Mouse (Mus musculus) heart, embryonic 11.5 days (tissue): ENCODE measurements at regions not wholly inside any gene's neighbourhood (a gene's known extent, or its start where the extent isn't known, plus 50 kb on each side); places are given as distances from the start of the nearest gene placed in this dataset. TPM values are rescaled to one million over a fixed set of nuclear protein-coding genes. Genes with fewer than 3 reads are reported as not detected.
"Not testable (repeated sequence)": the region's sequence is repeated elsewhere in the genome, so short reads cannot be mapped to it uniquely, and the experiment has no call there.

Experiments
- ATAC-seq: fragments of 200-750 bp; cut with Nextera tagmentation; replicated peaks from 2 replicates; pipeline ENCODE4 v1.8.0; 2017; ENCODE audit warnings: moderate library complexity; ENCODE audit not compliant: insufficient number of reproducible peaks, low FRiP score, low TSS enrichment
- H3K27ac ChIP-seq: fragments of 300-500 bp; sonication (generic); 2 replicates; pipeline ENCODE4 v1.5.1; 2014; ENCODE audit warnings: mild to moderate bottlenecking, low read depth, low read length
- H3K27me3 ChIP-seq: fragments of 300-500 bp; sonication (generic); 2 replicates; pipeline ENCODE4 v1.6.1; 2014; ENCODE audit warnings: mild to moderate bottlenecking, low read length, mixed read lengths; ENCODE audit not compliant: control insufficient read depth, insufficient read depth
- H3K36me3 ChIP-seq: fragments of 300-500 bp; sonication (generic); 2 replicates; pipeline ENCODE4 v1.6.1; 2014; ENCODE audit warnings: mild to moderate bottlenecking, low read length, moderate library complexity, mixed read lengths; ENCODE audit not compliant: control insufficient read depth, insufficient read depth
- H3K4me1 ChIP-seq: fragments of 300-500 bp; sonication (generic); 2 replicates; pipeline ENCODE4 v1.6.1; 2014; ENCODE audit warnings: low read length; ENCODE audit not compliant: control insufficient read depth, insufficient read depth
- H3K4me2 ChIP-seq: fragments of 300-500 bp; sonication (generic); 2 replicates; pipeline ENCODE4 v1.6.1; 2014; ENCODE audit warnings: mild to moderate bottlenecking, moderate library complexity
- H3K4me3 ChIP-seq: fragments of 300-500 bp; sonication (generic); 2 replicates; pipeline ENCODE4 v1.5.1; 2014; ENCODE audit warnings: low read depth, low read length
- H3K9ac ChIP-seq: fragments of 300-500 bp; sonication (generic); 2 replicates; pipeline ENCODE4 v1.6.1; 2014; ENCODE audit warnings: mild to moderate bottlenecking, low read depth, low read length, moderate library complexity
- H3K9me3 ChIP-seq: fragments of 300-500 bp; sonication (generic); replicated peaks from 2 replicates; pipeline ENCODE4 v1.6.1; 2016; ENCODE audit warnings: low read length; ENCODE audit not compliant: control insufficient read depth
- WGBS: fragments of 180-500 bp; shearing (Covaris S2); extraction: QIAGEN DNeasy Blood & Tissue Kit; methylation state at CpG from one replicate; pipeline ENCODE4 v1.1.7; 2014; ENCODE audit not compliant: insufficient replicate concordance; 5-methylcytosine and 5-hydroxymethylcytosine counted together
- microRNA-seq: library from miRNA; unstranded; fragments of <30 nt; microRNA quantifications from one replicate; pipeline ENCODE4, GENCODE M21; 2016; ENCODE audit warnings: borderline number of aligned reads

DNA sequence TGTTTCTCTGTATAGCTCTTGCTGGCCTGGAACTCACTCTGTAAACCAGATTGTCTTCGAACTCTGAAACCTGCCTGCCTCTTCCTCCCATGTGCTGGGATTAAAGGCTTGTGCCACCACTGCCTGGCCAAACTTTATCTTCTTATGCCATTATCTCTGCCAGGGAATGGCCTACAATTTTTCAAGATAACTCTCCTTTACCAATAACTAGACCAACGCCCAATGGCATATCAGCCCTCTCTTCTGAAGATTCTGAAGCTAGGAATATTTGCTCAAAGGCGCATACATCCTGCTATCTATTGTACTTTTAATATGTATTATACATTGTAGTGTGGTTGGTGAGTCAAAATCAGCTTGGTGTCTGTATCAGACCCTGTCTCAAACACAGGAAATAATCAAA lies 235.4 kb upstream of the Cts3 start:
- not testable (repeated sequence) for H3K27ac ChIP-seq, H3K36me3 ChIP-seq, H3K4me2 ChIP-seq, H3K4me3 ChIP-seq, ATAC-seq, H3K9ac ChIP-seq, H3K4me1 ChIP-seq, H3K9me3 ChIP-seq, H3K27me3 ChIP-seq
- 84% methylated on average over 3 of the region's 3 CpGs for WGBS

DNA sequence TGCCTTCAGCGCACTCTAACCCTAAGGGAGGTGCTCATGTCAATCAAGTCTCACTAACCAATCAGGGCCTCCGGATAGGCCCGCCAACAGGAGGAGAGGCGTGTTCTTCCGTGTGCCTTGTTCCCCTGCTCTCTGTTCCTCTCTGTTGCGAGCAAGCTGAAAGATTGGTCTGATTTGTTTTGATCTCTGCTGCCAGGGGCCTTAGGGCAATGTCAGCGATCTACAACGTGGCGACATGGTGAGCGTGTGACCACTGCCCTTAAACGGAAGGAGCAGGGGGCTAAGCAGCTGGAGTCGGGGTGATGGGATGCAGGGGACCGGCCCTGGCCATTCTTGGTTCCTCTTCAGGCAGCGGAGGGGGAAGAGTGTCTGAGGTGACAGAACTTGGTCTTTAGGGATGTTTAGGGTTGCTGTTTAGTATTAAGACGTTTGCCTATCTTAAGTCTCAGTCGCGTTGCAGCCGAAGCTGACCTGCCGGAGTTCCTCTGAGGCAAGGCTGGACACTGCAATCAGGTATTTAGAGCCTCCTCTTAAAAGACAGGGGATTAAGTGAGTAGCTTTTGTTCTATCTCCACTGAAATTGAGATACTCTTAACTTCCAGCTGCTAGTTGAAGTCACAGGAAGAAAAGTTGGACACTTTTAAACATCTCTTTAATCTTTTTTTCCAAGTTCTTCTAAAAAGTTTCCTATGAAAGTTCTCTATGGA lies 234.4 kb upstream of the Cts3 start:
- not testable (repeated sequence) for H3K9me3 ChIP-seq, ATAC-seq, H3K27me3 ChIP-seq, H3K36me3 ChIP-seq, H3K27ac ChIP-seq, H3K4me1 ChIP-seq
- WGBS = 2% methylated on average over 19 of the region's 19 CpGs
- H3K9ac ChIP-seq = peak overlapping the region; percentile 74
- H3K4me3 ChIP-seq = peak overlapping the region; percentile 57
- peak overlapping the region; percentile 58 for H3K4me2 ChIP-seq

DNA sequence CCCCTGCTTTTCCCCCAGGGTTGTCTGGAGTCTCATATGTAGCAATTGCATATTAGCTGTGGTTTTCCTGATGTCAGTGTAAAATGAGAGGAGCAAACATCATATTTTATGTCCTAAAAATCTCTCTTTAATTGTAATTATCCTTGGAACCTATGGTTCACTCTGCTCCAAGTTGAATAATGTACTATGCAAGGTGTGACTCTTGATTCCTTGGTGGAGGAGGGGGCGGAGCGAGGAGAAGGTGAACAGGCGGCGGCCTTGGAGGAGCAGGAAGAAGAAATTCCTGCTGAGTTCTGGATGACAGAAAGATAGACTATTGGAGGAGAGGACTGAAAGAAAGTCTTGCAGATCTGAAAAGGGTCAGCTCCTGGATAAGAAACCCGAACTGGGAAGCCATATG lies 233.8 kb upstream of the Cts3 start:
- 25% methylated on average over 5 of the region's 5 CpGs for WGBS
- ATAC-seq, H3K27ac ChIP-seq, H3K27me3 ChIP-seq, H3K4me1 ChIP-seq, H3K36me3 ChIP-seq, H3K9me3 ChIP-seq: not testable (repeated sequence)
- Histone ChIP-seq H3K4me2 (peak overlapping the region; percentile 58), H3K9ac (peak overlapping the region; percentile 43; the same call in 1 of the 2 replicates), H3K4me3 (peak overlapping the region; percentile 57)

DNA sequence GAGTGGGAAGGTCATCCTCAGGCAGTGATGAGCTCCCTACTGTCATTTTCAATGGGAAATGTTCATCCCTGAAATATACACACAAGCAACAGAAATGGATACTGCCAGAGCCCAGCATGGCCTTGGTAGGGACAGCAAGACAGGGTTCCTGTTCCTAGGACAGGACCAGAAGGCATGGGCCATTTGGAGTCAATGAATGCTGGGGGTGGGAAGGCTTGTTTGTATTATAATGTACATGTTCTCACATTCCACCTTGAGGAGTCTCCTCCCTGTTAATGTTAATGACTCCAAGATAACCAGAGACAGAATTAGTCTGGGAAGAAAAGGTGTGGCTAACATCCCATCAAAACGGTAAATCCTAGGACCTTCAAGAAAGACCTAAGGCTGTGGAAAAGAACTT lies 193.5 kb upstream of the Cts3 start:
- not testable (repeated sequence) for H3K9ac ChIP-seq, H3K4me2 ChIP-seq, H3K27ac ChIP-seq, H3K9me3 ChIP-seq, ATAC-seq, H3K27me3 ChIP-seq, H3K4me3 ChIP-seq, H3K36me3 ChIP-seq, H3K4me1 ChIP-seq
- WGBS = 72% methylated on average over 1 of the region's 1 CpGs

Small RNA genes in the stretch of these regions (microRNA-seq; reads per million reads assigned to microRNA genes)
- not detected for gene Gm23739
